Mouse (Mus musculus): ENCODE data around the gene Mup6.
"Not testable (repeated sequence)": the region's sequence is repeated elsewhere in the genome, so short reads cannot be mapped to it uniquely, and the experiment has no call there.

The Mup6 gene

DNA sequence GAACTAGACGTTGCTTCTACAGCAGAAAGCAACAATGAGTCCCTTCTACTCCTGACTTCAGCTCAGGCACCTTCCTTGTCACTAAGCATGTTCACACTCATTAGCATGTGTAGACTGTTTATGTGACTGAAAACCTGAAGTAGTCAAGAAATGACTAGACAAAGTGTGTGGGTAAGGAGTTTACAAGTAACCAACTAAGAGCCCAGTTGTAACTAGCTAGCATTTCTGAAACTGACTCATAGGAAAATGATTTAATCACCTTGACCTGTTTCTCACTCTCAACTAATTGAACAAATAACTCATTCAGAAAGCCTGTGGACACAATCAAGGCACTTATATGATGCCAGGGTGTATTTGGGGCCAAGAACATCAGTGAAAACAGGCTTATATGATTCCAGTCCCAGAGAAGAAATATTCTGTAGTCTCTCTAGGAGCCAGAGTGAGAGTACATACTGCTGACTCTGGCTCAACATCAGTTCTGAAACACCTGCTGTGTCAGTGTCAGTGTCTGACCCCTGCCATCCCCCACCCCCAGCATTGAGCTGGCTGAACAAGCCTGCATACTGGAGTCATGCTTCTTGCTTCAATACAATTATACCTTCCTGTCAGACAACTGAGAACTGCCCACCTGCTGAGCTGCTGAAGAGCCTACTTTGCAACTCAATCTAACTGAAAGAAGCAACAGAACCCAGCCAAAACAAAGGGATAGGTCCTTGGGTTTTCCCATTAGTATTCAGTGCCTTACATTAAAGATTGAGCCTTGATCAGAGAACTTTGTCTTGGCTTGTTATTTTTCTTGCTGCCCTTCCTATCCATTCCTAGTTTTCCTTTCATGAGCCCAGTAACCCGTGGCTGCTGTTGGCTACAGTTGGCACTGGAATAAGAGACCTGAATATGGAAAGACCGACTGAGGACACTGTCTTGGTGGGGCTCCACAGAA is at the start of gene Mup6:
Gene Mup6 (plus strand): TSS at position 890 of the 940 bp plus-strand sequence.
- no peak for DNase-seq (ENCODE audit: low spot score)

- DNase-seq (ENCODE audit: low spot score): no peak
Observed at GRCm38 (mm10) chr4:59914608-59915403, 49.3 kb upstream of the Mup6 start, which contains the start of gene Slc46a2. Gene Slc46a2 (minus strand): TSS chr4:59915056.

GRCm38 (mm10) chr4:59917966-59918365 is 46.1 kb upstream of the Mup6 start:
- no peak for DNase-seq (ENCODE audit: low spot score)

DNA sequence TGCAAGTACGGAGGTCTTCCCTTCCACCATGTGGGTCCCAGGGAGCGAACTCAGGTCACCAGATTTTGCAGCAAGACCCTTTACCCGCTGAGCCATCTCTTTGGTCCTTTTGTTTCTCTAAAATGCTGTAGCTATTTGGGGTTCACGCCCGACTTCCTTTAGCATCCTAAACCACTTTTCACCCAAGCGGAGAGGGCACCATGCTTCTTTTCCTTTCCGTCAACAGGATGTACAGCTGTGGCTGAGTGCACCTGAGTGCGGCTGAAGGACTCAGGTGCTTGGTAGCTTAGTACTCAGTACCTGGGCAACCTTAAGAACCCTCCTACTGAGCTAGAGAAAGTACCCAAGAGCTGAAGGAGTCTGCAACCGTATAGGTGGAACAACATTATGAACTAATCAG is 39.0 kb upstream of the Mup6 start:
- no peak for DNase-seq (ENCODE audit: low spot score)

GRCm38 (mm10) chr4:59927666-59928065 is 36.4 kb upstream of the Mup6 start:
- no peak for DNase-seq (ENCODE audit: low spot score)

- no peak for DNase-seq (ENCODE audit: low spot score)
Observed at GRCm38 (mm10) chr4:59928347-59928746, 35.7 kb upstream of the Mup6 start.

DNA sequence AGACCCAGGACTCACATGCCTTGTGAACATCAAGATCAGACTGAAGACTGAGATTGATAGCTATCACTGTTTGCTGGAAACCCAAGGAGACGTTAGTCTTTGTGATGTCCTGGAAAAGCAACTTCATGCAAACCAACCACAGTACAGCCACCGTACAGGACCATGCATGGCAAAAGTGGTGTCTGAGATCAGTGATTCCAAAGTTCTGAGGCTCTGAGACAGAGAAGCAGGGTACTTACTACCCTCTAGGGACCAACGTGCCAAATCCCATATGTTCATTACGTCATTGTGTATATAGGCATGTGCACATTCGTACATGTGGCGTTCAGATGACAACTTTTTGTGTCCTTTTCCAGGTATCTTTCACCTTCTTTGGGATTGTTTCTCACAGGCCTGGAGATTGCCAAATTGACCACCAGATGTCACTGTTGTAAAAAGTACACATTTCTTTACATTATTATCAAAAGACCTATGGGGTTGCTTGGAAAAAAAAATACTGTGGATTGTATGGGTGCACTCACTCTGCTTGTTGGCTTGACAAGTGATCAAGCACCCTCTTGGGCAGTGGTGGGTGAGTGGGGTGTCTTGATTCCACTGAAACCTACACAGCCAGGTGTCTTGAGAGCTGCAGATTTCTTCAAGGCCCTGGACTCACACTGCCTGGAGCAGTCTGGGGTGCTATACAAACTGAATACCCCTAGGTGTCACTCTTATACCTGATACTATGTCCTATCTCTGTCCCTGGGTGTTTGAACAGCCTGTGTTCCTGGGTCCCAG is 31.4 kb upstream of the Mup6 start:
- no peak for DNase-seq (ENCODE audit: low spot score)

DNA sequence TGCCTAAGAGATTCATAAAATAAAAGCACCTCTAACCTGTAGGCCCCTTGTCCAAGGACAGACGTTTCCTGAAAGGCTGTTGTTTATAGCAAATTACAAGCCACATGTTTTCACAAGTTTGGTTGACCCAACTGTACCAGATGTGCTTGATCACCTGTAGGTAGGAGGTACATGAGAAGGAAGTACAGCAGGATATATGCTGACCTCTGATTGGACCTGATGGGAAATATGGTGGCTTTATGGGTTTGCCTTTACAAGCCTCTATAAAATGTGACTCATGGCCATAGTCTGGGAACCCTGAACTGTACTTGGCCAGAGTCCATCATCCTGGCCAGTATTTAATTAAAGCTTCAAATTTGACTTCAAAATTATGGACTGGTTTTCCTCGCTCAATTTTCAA is 26.6 kb upstream of the Mup6 start:
- no peak for DNase-seq (ENCODE audit: low spot score)

- DNase-seq (ENCODE audit: low spot score): no peak
Observed at GRCm38 (mm10) chr4:59960610-59961009, 3.5 kb upstream of the Mup6 start, which contains the start of gene Mup4. Gene Mup4 (minus strand): TSS chr4:59960710.

GRCm38 (mm10) chr4:59997894-59998293 is 33.8 kb downstream of the Mup6 start:
- DNase-seq (ENCODE audit: low spot score): not testable (repeated sequence)

GRCm38 (mm10) chr4:60020141-60020540 is 56.0 kb downstream of the Mup6 start:
- DNase-seq (ENCODE audit: low spot score): not testable (repeated sequence)

- not testable (repeated sequence) for DNase-seq (ENCODE audit: low spot score)
Observed at GRCm38 (mm10) chr4:60029334-60030111, 65.4 kb downstream of the Mup6 start.
